Mouse (Mus musculus) neural tube, embryonic 14.5 days (tissue): ENCODE measurements around the gene Impad1. TPM values are rescaled to one million over a fixed set of nuclear protein-coding genes. Genes with fewer than 3 reads are reported as not detected.

Experiments
- ATAC-seq: fragments of 200-750 bp; cut with Nextera tagmentation; 2 replicates; pipeline ENCODE4 v1.8.0; 2017; ENCODE audit warnings: low read depth, mild to moderate bottlenecking, moderate TSS enrichment, moderate library complexity
- H3K27ac ChIP-seq: fragments of 300-500 bp; sonication (generic); 2 replicates; pipeline ENCODE4 v1.5.1; 2014; ENCODE audit warnings: low read depth, mild to moderate bottlenecking, control low read depth, low read length, moderate library complexity, mixed read lengths
- H3K27me3 ChIP-seq: fragments of 300-500 bp; sonication (generic); 2 replicates; pipeline ENCODE4 v1.6.1; 2014; ENCODE audit warnings: low read length; ENCODE audit not compliant: control insufficient read depth, insufficient read depth
- H3K36me3 ChIP-seq: fragments of 300-500 bp; sonication (generic); 2 replicates; pipeline ENCODE4 v1.6.1; 2014; ENCODE audit warnings: low read length, mixed read lengths; ENCODE audit not compliant: control insufficient read depth, insufficient read depth
- H3K4me1 ChIP-seq: fragments of 300-500 bp; sonication (generic); 2 replicates; pipeline ENCODE4 v1.6.1; 2014; ENCODE audit warnings: low read length; ENCODE audit not compliant: control insufficient read depth, insufficient read depth
- H3K4me2 ChIP-seq: fragments of 300-500 bp; sonication (generic); 2 replicates; pipeline ENCODE4 v1.6.1; 2014; ENCODE audit warnings: mild to moderate bottlenecking, low read depth, low read length, control low read depth
- H3K4me3 ChIP-seq: fragments of 300-500 bp; sonication (generic); 2 replicates; pipeline ENCODE4 v1.5.1; 2014; ENCODE audit warnings: low read depth, low read length, control low read depth, mixed read lengths
- H3K9ac ChIP-seq: fragments of 300-500 bp; sonication (generic); replicated peaks from 2 replicates; pipeline ENCODE4 v1.6.1; 2014; ENCODE audit warnings: low read depth, mild to moderate bottlenecking, control low read depth, low read length, mixed read lengths
- H3K9me3 ChIP-seq: fragments of 300-500 bp; sonication (generic); 2 replicates; pipeline ENCODE4 v1.6.1; 2016; ENCODE audit warnings: low read length; ENCODE audit not compliant: control insufficient read depth
- whole genome bisulfite sequencing: fragments of 180-500 bp; shearing (Covaris S2); extraction: QIAGEN DNeasy Blood & Tissue Kit; methylation state at CpG from one replicate; pipeline ENCODE4 v1.1.7; 2014; 5-methylcytosine and 5-hydroxymethylcytosine counted together
- polyA plus RNA-seq: library from polyadenylated mRNA; unstranded; fragments of >200 nt; fragmentation: Nextera tagmentation; extraction: Ambion mirVana; gene quantifications from 2 replicates; pipeline ENCODE4 v1.2.1, GENCODE M21; 2014

Gene Impad1
- 52.8 and 53.2 TPM in 2 replicates for polyA plus RNA-seq

DNA sequence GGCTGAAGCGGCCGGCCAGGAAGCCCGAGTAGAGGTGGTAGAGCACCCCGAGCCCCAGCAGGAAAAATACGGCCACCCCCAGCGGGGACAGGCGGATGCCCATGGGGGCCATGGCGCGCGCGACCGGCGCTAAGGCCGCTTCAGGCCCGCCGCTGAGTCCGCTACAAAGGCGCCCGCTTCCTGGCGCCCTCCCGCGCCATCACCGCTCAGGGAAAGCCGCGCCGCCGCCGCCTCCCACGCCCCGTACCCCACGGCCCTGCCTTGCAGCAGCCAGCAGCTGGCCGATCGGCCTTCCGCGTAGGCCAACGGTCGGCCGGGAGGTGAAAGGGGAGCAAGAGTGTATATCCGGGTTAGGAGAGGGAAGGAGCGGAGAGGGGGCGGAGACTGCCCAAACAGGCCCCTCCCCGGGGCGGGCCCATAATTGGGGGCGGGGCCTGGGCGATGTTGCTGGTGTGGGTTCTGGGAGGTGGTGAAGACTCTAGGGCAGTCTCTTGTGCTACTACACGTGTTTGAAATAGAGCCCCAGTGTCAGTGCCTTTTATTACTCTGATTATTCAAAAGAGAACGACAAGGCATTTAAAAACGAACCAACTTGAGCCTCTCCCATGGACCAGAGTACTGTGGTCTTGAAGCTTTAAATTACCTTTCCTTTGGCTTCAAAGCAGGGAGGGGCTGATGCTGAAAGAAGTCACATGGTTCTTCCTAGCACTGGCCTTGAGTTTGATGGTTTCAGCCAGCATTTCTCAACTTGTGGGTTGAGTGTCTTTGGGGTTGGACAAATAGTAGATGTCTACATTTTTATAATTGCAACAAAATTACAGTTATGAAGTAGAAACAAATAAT is at the start of gene Impad1:
Gene Impad1, minus strand, starts transcription at position 364 of the 843 bp plus-strand sequence.
- under 1% methylated on average over 48 of the region's 48 CpGs for WGBS
- Histone ChIP-seq H3K4me1 (peaks cover 14% of the 10 kb centered on the region), H3K27ac (peak within 1 kb of the TSS; percentile 56), H3K9me3 (no peaks in the 10 kb centered on the region), H3K9ac (peak within 1 kb of the TSS; percentile 78), H3K4me2 (peak within 1 kb of the TSS; percentile 67), H3K4me3 (peak within 1 kb of the TSS; percentile 62), H3K27me3 (no peaks in the 10 kb centered on the region), H3K36me3 (no peaks in the 10 kb centered on the region)
- ATAC-seq: peak; percentile 97

DNA sequence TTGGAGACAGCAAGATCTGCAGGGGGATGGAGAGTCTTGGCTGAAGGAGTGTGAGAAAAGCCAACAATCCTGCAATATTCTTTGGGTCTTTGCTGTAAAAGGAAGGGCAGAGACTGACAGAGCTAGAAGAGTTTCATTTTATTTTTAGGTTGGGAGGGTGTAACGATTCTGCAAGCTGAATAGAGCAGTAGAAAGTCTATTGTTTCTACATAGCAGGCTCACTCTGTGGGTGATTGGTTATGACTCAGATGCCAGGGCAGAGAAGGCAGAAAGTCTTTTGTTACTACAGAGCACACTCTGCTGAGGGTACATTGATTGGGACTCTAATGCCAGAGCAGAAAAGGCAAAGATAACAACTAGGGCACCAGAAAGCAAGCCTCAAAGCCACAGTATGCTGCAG is 47.0 kb upstream of the Impad1 start:
- no peak for ATAC-seq
- no peak overlapping the region for H3K4me3 ChIP-seq
- no peaks in the 10 kb centered on the region for H3K27me3 ChIP-seq
- no peak overlapping the region for H3K4me2 ChIP-seq
- no peaks in the 10 kb centered on the region for H3K9me3 ChIP-seq
- H3K27ac ChIP-seq: no peak overlapping the region
- WGBS: 15% methylated on average over 1 of the region's 1 CpGs
- no peaks in the 10 kb centered on the region for H3K36me3 ChIP-seq
- no peak overlapping the region for H3K9ac ChIP-seq
- H3K4me1 ChIP-seq: no peaks in the 10 kb centered on the region

DNA sequence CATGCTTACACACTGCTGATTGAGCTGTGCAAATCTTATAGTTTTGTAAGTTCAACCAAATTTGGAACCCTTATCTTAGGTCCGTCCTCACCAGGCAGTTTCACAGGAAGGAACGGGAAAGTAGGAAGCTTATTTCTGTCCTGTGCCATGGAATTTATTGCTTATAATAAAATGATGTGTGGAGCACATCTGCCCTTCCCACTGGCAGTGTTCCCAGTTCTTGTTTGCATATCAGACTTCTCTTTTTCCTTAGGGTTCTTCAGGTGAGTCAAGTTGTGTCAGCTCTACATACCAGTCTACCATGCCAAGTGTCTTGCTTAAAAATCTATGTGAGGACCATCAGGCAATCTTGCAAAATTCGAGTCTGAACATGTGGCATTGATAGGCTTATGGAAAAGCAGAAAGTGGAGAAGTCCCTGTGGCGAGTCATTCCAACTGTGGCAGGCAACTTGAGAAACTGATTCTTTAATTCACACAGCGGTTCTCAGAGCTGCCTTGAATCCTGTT is 40.7 kb upstream of the Impad1 start:
- Histone ChIP-seq H3K27ac (no peak overlapping the region), H3K4me1 (no peaks in the 10 kb centered on the region), H3K4me3 (no peak overlapping the region), H3K27me3 (no peaks in the 10 kb centered on the region), H3K36me3 (no peaks in the 10 kb centered on the region), H3K9ac (no peak overlapping the region), H3K9me3 (no peaks in the 10 kb centered on the region), H3K4me2 (no peak overlapping the region)
- ATAC-seq: no peak
- 83% methylated on average over 5 of the region's 5 CpGs for WGBS

DNA sequence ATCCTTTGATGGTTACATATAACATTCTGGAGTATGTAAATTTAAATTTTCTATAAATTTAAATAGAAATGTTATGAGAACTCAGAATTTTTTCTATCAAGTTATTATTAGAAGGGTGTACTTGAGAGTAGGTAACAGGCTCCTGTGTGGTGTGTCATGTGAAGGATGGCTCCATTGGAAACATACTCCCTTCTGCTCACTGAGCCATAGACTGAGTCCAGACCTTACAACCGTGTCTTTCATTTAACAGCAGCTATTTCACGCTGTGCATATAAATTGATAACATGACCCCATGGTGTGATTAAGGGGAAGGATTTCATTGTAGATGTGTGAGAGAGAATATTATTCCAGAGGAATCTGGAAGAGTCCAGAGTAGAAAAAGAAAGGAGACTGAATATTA is 35.0 kb upstream of the Impad1 start:
- WGBS: 51% methylated on average over 2 of the region's 2 CpGs
- no peaks in the 10 kb centered on the region for H3K4me1 ChIP-seq
- no peaks in the 10 kb centered on the region for H3K9me3 ChIP-seq
- H3K27me3 ChIP-seq: no peaks in the 10 kb centered on the region
- no peaks in the 10 kb centered on the region for H3K36me3 ChIP-seq
- no peak overlapping the region for H3K9ac ChIP-seq
- ATAC-seq: no peak
- H3K4me3 ChIP-seq: no peak overlapping the region
- H3K27ac ChIP-seq: no peak overlapping the region
- H3K4me2 ChIP-seq: no peak overlapping the region

DNA sequence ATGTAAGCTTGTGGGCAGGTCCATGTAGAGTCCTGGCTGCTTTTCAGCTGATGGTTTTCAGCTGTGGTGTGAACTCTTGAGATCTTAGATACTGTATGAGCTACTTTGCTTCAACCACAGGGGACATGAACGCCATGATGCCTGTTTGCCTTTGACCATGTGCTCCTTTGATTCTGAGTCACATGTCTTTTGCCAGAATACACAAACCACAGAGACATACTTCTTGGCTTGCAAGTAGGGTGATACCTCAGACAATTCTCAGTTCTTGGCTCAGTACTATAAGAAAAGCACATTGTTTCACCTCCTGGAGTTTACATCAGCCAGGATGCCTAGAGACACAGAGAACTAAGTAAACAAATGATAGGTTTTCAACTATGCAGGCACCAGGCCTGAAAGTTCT is 29.0 kb upstream of the Impad1 start:
- 76% methylated on average over 1 of the region's 1 CpGs for WGBS
- ATAC-seq: no peak

DNA sequence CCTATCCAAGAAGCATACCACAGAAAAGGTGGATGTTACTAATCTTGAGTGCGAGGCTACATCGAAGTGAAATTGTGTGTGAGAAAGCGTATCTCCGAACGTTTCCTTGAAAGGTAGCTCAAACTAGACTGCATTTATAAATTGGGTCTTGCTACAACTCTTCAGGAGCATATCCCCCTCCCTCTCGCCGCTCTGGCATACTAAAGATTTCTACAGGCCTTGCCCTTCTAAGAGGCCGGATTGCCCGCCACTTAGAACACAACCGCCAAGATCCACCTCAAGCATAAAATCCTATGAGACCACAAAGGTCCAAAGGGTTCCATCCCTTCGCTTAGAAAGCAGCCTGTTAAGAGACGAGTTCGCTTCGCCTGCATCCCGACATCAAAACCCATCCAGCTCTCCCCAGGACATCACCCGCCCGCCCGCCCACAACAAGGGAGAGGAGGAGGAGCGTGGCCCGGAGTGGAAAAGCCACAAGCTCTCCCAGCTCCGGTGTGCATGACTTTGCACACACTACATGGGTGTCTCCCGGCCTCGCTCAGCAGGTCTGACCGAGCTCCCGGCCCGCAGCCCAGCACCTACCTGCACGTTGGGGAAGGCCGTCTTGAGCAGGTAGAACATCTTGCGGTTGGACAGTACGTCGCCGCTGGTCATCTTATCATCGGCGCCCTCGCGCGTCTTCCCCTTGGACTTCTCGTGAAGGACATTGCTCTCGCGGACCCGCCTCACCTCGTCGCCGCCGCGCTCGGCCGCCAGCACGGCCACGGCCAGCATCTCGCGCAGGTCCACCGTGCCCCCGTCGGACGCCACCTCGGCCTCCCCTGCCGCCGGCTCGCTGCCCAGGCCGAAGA is 789 bp downstream of the Impad1 start:
- peak overlapping the region; percentile 67 for H3K4me2 ChIP-seq
- peak; percentile 79 for ATAC-seq
- 1% methylated on average over 57 of the region's 61 CpGs for WGBS

More for the DNA sequence above, 29.0 kb upstream of the Impad1 start:
- H3K9ac ChIP-seq: no peak overlapping the region
- H3K36me3 ChIP-seq: no peaks in the 10 kb centered on the region
- H3K27ac ChIP-seq: no peak overlapping the region
- no peaks in the 10 kb centered on the region for H3K4me1 ChIP-seq
- no peaks in the 10 kb centered on the region for H3K9me3 ChIP-seq
- H3K4me2 ChIP-seq: no peak overlapping the region
- H3K27me3 ChIP-seq: no peaks in the 10 kb centered on the region
- H3K4me3 ChIP-seq: no peak overlapping the region

DNA sequence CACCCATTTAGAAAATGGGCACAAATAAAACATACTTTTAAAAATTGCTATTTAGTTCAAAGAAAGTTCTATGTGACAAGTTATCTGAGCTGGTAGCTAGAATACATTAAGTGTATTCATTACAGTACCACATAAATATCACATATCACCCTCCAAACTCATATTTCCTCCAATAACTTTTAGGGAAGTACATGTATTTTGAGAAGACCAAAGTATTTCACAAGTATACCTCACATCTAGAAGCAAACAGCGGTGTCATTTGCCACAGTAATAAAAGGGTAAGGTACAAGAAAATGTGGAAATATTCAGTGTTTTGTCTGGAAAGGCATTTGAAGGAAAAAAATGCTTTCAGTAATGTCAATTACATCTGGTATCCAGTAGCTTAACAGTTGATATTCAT is 2.0 kb downstream of the Impad1 start:
- peak overlapping the region; percentile 67 for H3K4me2 ChIP-seq
- H3K4me3 ChIP-seq: peak overlapping the region; percentile 62
- H3K4me1 ChIP-seq: peaks cover 14% of the 10 kb centered on the region
- ATAC-seq: no peak
- no peak overlapping the region; the same call in 1 of the 2 replicates for H3K9ac ChIP-seq
- H3K36me3 ChIP-seq: no peaks in the 10 kb centered on the region
- H3K9me3 ChIP-seq: no peaks in the 10 kb centered on the region
- no peak overlapping the region for H3K27ac ChIP-seq
- 95% methylated on average over 1 of the region's 1 CpGs for WGBS
- no peaks in the 10 kb centered on the region for H3K27me3 ChIP-seq

More for the DNA sequence above, 789 bp downstream of the Impad1 start:
- no peaks in the 10 kb centered on the region for H3K9me3 ChIP-seq
- H3K27me3 ChIP-seq: no peaks in the 10 kb centered on the region
- no peaks in the 10 kb centered on the region for H3K36me3 ChIP-seq
- peak overlapping the region; percentile 62 for H3K4me3 ChIP-seq
- H3K4me1 ChIP-seq: peaks cover 14% of the 10 kb centered on the region
- H3K9ac ChIP-seq: peak overlapping the region; percentile 78
- peak overlapping the region; percentile 56 for H3K27ac ChIP-seq

DNA sequence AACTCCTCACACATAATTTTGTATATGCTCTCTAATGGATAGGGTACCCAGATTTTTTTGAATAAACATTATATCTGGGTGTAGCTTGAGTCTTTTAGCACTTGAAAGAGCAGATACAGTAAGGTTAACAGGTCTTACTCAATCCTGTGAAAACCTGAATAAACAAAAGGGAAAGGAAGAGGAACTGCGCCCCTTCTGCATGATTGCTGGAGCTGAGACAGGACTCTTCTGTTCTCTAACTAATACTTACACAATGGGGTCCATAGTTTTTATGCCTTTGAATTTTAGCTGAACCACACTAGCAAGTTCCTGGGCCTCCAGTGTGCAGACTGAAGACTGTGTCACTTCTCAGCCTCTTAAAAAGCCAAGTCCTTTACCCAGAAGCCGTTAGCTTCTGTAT is 8.0 kb downstream of the Impad1 start:
- H3K27ac ChIP-seq: no peak overlapping the region
- H3K4me2 ChIP-seq: no peak overlapping the region
- H3K4me1 ChIP-seq: no peaks in the 10 kb centered on the region
- no peak overlapping the region for H3K9ac ChIP-seq
- 82% methylated on average over 2 of the region's 2 CpGs for WGBS
- no peaks in the 10 kb centered on the region for H3K9me3 ChIP-seq
- H3K27me3 ChIP-seq: no peaks in the 10 kb centered on the region
- H3K36me3 ChIP-seq: no peaks in the 10 kb centered on the region
- ATAC-seq: no peak
- no peak overlapping the region for H3K4me3 ChIP-seq
